Mouse (Mus musculus) neural tube, postnatal 0 days (tissue): ENCODE data around the gene E330009J07Rik. TPM values are rescaled to one million over a fixed set of nuclear protein-coding genes. Genes with fewer than 3 reads are reported as not detected.

ENCODE experiments used
- polyA plus RNA-seq: library from polyadenylated mRNA; unstranded; fragments of >200 nt; fragmentation: Nextera tagmentation; extraction: Ambion mirVana; gene quantifications from 2 replicates; pipeline ENCODE4 v1.2.1, GENCODE M21; 2015

The E330009J07Rik gene
- polyA plus RNA-seq = 14.4 and 14.9 TPM in 2 replicates

DNA sequence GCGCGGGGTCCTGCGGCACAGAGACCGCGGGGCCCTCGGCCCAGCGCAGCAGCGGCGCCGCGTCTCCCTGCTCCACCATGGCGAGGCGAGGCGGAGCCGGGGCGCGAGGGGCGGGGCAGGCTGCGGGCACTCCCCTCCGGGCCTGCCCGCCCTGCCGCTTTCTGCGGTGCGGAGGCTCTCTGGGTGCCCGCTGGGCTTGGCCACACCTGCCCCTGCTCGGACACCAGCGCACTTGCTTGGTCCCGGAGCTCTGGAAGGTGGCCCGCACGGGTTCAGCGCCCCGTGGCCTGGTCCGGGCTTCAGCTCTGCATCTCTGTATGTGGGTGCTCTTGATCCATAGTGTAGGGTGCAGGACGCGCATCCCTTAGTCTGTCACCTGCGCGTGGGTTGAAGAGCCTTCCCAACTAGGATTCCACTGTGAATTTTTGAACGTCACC is at the start of gene E330009J07Rik:
TSS of gene E330009J07Rik (minus strand) at position 89 of the 437 bp plus-strand sequence.

DNA sequence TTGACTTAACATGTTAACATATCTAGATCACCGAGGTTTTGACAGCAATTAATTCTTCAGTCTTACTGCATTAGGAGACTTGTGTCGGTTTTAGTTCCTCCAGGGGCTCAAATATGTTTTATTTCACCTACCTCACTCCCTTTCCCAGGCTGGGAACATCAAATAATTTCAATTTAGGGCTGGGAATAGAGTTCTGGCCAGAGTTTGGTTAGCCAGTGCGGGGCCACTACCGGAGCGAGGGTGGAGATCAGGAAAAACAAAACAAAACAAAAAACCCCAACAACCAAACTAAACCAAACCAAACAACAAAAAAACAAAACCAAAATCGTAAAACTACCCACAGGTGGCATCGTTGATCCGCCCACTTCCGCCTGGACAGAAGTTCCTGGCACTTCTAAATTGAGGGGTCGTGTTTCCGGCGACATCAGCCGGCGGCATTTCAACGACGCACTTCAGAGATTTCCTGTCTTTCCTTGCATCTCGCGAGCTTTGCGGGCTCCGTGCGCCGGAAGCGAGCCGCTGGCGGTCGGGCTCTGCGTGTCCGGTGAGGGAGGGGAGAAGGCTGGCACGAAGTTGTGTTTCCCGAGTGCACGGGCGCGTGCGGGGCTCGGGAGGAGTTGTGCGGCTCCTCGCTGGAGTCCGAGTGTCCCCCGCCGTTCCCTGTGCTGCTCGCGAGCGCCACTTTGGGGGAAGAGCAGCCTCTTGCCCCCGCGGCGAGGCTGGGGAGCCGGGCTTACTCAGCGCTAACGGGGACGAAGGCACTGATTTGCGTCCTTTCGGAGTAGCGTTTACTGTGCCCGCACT is 35.2 kb upstream of the E330009J07Rik start, which contains the start of gene Ssbp1:
TSS of gene Ssbp1 (plus strand) at position 437 of the 804 bp plus-strand sequence.

DNA sequence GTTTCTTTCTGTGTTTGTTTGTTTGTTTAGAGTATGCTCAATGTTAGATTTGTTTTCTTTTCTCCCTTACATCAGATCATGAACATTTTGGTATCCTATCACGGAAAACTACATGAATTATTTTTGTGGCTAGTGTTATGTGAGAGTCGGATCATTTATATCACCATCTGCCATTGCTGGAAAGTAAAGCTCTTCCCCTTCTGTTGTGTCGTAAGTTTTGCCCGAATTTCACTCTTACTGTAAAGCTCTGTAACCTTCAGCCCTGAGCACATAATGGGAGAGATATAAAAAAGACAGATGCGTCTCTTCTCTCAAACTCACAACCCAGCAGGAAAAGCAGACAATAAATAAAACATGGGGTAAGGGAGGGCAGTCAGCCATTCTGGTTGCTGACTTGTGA is 3.0 kb upstream of the E330009J07Rik start, which contains the start of gene Wee2:
TSS of gene Wee2 (plus strand) at position 153 of the 400 bp plus-strand sequence.

Other genes with a start within 250 kb of the E330009J07Rik start
- gene Agk, start 111.0 kb downstream of the E330009J07Rik start, polyA plus RNA-seq = 55.4 and 60.3 TPM in 2 replicates
- 0.12 and 0.19 TPM in 2 replicates for gene Wee2, start 3.0 kb upstream of the E330009J07Rik start, polyA plus RNA-seq
- 81.6 and 88.9 TPM in 2 replicates for gene Ssbp1, start 35.2 kb upstream of the E330009J07Rik start, polyA plus RNA-seq
- gene Tas2r137, start 55.1 kb upstream of the E330009J07Rik start, polyA plus RNA-seq = not detected in 2 replicates
- gene Tas2r108, start 57.4 kb upstream of the E330009J07Rik start, polyA plus RNA-seq = 0.53 TPM in 1 of 2 replicates, not detected in the other
- gene Prss37, start 83.4 kb upstream of the E330009J07Rik start, polyA plus RNA-seq = not detected in 2 replicates
- gene Olfr461, start 118.9 kb upstream of the E330009J07Rik start, polyA plus RNA-seq = 0.05 and 0.08 TPM in 2 replicates
- not detected in 2 replicates for gene Olfr460, start 133.4 kb upstream of the E330009J07Rik start, polyA plus RNA-seq
- 1.9 and 2.0 TPM in 2 replicates for gene Clec5a, start 149.7 kb upstream of the E330009J07Rik start, polyA plus RNA-seq
- gene Tas2r138, start 177.2 kb upstream of the E330009J07Rik start, polyA plus RNA-seq = not detected in 2 replicates
- gene Mgam, start 192.7 kb upstream of the E330009J07Rik start, polyA plus RNA-seq = 0.08 and 0.31 TPM in 2 replicates